Mouse (Mus musculus): Measurements from ENCODE around the gene Abhd15.

The Abhd15 gene

GRCm38 (mm10) chr11:77493512-77494343 lies 21.2 kb upstream of the Abhd15 start, which contains the start of gene Git1:
Gene Git1 (plus strand): TSS chr11:77493562.
- no peak for DNase-seq (ENCODE audit: low spot score)

- DNase-seq (ENCODE audit: low spot score): no peak
Observed at GRCm38 (mm10) chr11:77494344-77494676, 20.6 kb upstream of the Abhd15 start.

- DNase-seq (ENCODE audit: low spot score): no peak
Observed at GRCm38 (mm10) chr11:77494782-77495181, 20.1 kb upstream of the Abhd15 start.

- no peak for DNase-seq (ENCODE audit: low spot score)
Observed at GRCm38 (mm10) chr11:77495507-77495906, 19.4 kb upstream of the Abhd15 start.

GRCm38 (mm10) chr11:77497341-77497756 lies 17.6 kb upstream of the Abhd15 start:
- no peak for DNase-seq (ENCODE audit: low spot score)

- DNase-seq (ENCODE audit: low spot score): no peak
Observed at GRCm38 (mm10) chr11:77497851-77498250, 17.1 kb upstream of the Abhd15 start.

- DNase-seq (ENCODE audit: low spot score): no peak
Observed at GRCm38 (mm10) chr11:77498261-77499139, 16.4 kb upstream of the Abhd15 start.

GRCm38 (mm10) chr11:77499354-77499753 lies 15.6 kb upstream of the Abhd15 start:
- no peak for DNase-seq (ENCODE audit: low spot score)

- no peak for DNase-seq (ENCODE audit: low spot score)
Observed at GRCm38 (mm10) chr11:77500361-77501325, 14.3 kb upstream of the Abhd15 start.

GRCm38 (mm10) chr11:77501392-77501791 lies 13.5 kb upstream of the Abhd15 start:
- peak; percentile 73 for DNase-seq (ENCODE audit: low spot score)

GRCm38 (mm10) chr11:77501971-77502370 lies 12.9 kb upstream of the Abhd15 start:
- no peak for DNase-seq (ENCODE audit: low spot score)

GRCm38 (mm10) chr11:77502481-77502880 lies 12.4 kb upstream of the Abhd15 start:
- DNase-seq (ENCODE audit: low spot score): no peak

GRCm38 (mm10) chr11:77503511-77503910 lies 11.4 kb upstream of the Abhd15 start:
- DNase-seq (ENCODE audit: low spot score): no peak

- no peak for DNase-seq (ENCODE audit: low spot score)
Observed at GRCm38 (mm10) chr11:77504377-77504776, 10.5 kb upstream of the Abhd15 start.

GRCm38 (mm10) chr11:77505291-77505980 lies 9.5 kb upstream of the Abhd15 start:
- no peak for DNase-seq (ENCODE audit: low spot score)

GRCm38 (mm10) chr11:77506273-77506672 lies 8.6 kb upstream of the Abhd15 start:
- no peak for DNase-seq (ENCODE audit: low spot score)

- no peak for DNase-seq (ENCODE audit: low spot score)
Observed at GRCm38 (mm10) chr11:77506941-77507340, 8.0 kb upstream of the Abhd15 start.

- DNase-seq (ENCODE audit: low spot score): no peak
Observed at GRCm38 (mm10) chr11:77507426-77507825, 7.5 kb upstream of the Abhd15 start.

- DNase-seq (ENCODE audit: low spot score): peak; percentile 81
Observed at GRCm38 (mm10) chr11:77508068-77509021, 6.6 kb upstream of the Abhd15 start.

GRCm38 (mm10) chr11:77511336-77511735 lies 3.6 kb upstream of the Abhd15 start:
- DNase-seq (ENCODE audit: low spot score): no peak

Measured in urinary bladder, postnatal 25 days (tissue).